Mouse (Mus musculus) olfactory bulb, adult 2 months (tissue): ENCODE measurements around the gene Mpz.

Experiments used
- CTCF ChIP-seq: fragments of 200-500 bp; IDR thresholded peaks from 2 replicates; pipeline ENCODE4 v1.5.1; 2012; ENCODE audit warnings: low read depth, mild to moderate bottlenecking, low read length, moderate library complexity; ENCODE audit not compliant: insufficient read depth
- POLR2A ChIP-seq: fragments of 200-500 bp; IDR thresholded peaks from 2 replicates; pipeline ENCODE4 v1.6.1; 2012; ENCODE audit warnings: mild to moderate bottlenecking, low read depth, low read length, moderate library complexity; ENCODE audit not compliant: insufficient read depth

GRCm38 (mm10) chr1:171121839-171122238, 28.7 kb upstream of the Mpz start:
- TF ChIP-seq CTCF (no peak), POLR2A (no peak)
